Mouse (Mus musculus): ENCODE results near the gene Cfap97. TPM values are rescaled to one million over a fixed set of nuclear protein-coding genes. Genes with fewer than 3 reads are reported as not detected.
A peak's percentile ranks its signal among the peaks of the same experiment; 100 is the strongest.

Gene Cfap97
- polyA plus RNA-seq, 1 experiment from 2014 or later = 17.1 TPM

DNA sequence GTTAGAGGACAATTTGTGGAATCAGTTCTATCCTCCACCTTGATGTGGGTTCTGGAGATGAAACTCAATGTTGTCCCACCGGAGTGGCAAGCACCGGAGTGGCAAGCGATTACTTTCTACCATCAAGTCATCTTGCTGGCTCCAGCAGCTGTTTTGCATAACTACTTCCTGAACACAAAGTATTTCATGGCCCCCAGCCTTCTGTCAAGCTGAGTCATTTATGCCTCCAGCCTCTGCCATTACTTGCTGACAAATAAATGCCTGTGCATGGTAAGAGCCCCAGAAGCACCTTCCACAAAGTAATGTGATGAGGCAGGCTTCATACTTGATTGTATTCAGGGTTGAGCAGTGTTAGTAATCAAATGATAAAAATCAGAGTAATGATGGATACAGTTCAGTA, 45.3 kb downstream of the Cfap97 start:
- Histone ChIP-seq H3K4me1 (ENCODE audit: control insufficient read depth, insufficient read depth, low read length) (no peaks in the 10 kb centered on the region), H3K4me3 (ENCODE audit: low read length) (no peak overlapping the region), H3K4me2 (ENCODE audit: low read depth, low read length) (no peak overlapping the region), H3K9ac (ENCODE audit: low read depth, low read length) (no peak overlapping the region), H3K27me3 (replicated peaks; ENCODE audit: control insufficient read depth, insufficient read depth, low read length) (no peaks in the 10 kb centered on the region), H3K9me3 (ENCODE audit: control insufficient read depth, low read length) (no peaks in the 10 kb centered on the region), H3K27ac (ENCODE audit: low read length) (no peak overlapping the region), H3K36me3 (ENCODE audit: control insufficient read depth, insufficient read depth, low read length) (peaks cover 6% of the 10 kb centered on the region; the same call in 1 of the 2 replicates)
- 92% methylated on average over 3 of the region's 3 CpGs for WGBS
- no peak for ATAC-seq

- WGBS = 88% methylated on average over 5 of the region's 5 CpGs
- ATAC-seq = no peak
- Histone ChIP-seq H3K4me1 (ENCODE audit: control insufficient read depth, insufficient read depth, low read length) (no peaks in the 10 kb centered on the region), H3K27me3 (replicated peaks; ENCODE audit: control insufficient read depth, insufficient read depth, low read length) (no peaks in the 10 kb centered on the region), H3K36me3 (ENCODE audit: control insufficient read depth, insufficient read depth, low read length) (peaks cover 6% of the 10 kb centered on the region; the same call in 1 of the 2 replicates), H3K4me3 (ENCODE audit: low read length) (no peak overlapping the region), H3K4me2 (ENCODE audit: low read depth, low read length) (no peak overlapping the region), H3K9ac (ENCODE audit: low read depth, low read length) (no peak overlapping the region), H3K27ac (ENCODE audit: low read length) (no peak overlapping the region), H3K9me3 (ENCODE audit: control insufficient read depth, low read length) (no peaks in the 10 kb centered on the region)
Measured at GRCm38 (mm10) chr8:46197673-46198072, 46.1 kb downstream of the Cfap97 start.

- Histone ChIP-seq H3K9me3 (ENCODE audit: control insufficient read depth, low read length) (no peaks in the 10 kb centered on the region), H3K4me2 (ENCODE audit: low read depth, low read length) (no peak overlapping the region), H3K36me3 (ENCODE audit: control insufficient read depth, insufficient read depth, low read length) (peaks cover 12% of the 10 kb centered on the region; the same call in 1 of the 2 replicates), H3K27me3 (replicated peaks; ENCODE audit: control insufficient read depth, insufficient read depth, low read length) (no peaks in the 10 kb centered on the region), H3K27ac (ENCODE audit: low read length) (no peak overlapping the region), H3K9ac (ENCODE audit: low read depth, low read length) (no peak overlapping the region), H3K4me1 (ENCODE audit: control insufficient read depth, insufficient read depth, low read length) (no peaks in the 10 kb centered on the region), H3K4me3 (ENCODE audit: low read length) (no peak overlapping the region)
- 87% methylated on average over 6 of the region's 6 CpGs for WGBS
- ATAC-seq = no peak
Measured at GRCm38 (mm10) chr8:46202350-46202749, 50.8 kb downstream of the Cfap97 start.

DNA sequence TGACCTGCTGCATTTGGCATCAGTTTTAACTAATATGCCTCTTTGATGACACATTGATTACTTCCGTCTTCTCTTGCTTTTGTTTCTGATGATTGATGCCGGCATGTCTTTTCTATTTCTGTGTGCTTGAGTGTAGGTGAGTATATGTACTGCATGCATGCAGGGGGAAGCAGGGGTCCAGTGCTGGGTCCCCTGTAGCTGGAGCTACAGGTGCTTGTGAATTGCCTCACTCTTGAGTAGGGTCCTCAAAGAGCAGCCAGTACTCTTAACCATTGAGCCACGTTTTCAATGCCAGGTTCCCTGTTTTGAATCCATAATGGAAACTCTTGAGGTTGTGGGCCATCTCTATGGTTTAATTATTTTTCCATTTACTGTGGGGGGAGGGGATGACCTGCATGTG, 52.7 kb downstream of the Cfap97 start:
- Histone ChIP-seq H3K27ac (ENCODE audit: low read length) (no peak overlapping the region), H3K4me3 (ENCODE audit: low read length) (no peak overlapping the region), H3K4me1 (ENCODE audit: control insufficient read depth, insufficient read depth, low read length) (peaks cover 7% of the 10 kb centered on the region), H3K9ac (ENCODE audit: low read depth, low read length) (no peak overlapping the region), H3K9me3 (ENCODE audit: control insufficient read depth, low read length) (no peaks in the 10 kb centered on the region), H3K27me3 (replicated peaks; ENCODE audit: control insufficient read depth, insufficient read depth, low read length) (no peaks in the 10 kb centered on the region), H3K36me3 (ENCODE audit: control insufficient read depth, insufficient read depth, low read length) (peaks cover 18% of the 10 kb centered on the region; the same call in 1 of the 2 replicates), H3K4me2 (ENCODE audit: low read depth, low read length) (no peak overlapping the region)
- no peak for ATAC-seq
- 88% methylated on average over 3 of the region's 3 CpGs for WGBS

DNA sequence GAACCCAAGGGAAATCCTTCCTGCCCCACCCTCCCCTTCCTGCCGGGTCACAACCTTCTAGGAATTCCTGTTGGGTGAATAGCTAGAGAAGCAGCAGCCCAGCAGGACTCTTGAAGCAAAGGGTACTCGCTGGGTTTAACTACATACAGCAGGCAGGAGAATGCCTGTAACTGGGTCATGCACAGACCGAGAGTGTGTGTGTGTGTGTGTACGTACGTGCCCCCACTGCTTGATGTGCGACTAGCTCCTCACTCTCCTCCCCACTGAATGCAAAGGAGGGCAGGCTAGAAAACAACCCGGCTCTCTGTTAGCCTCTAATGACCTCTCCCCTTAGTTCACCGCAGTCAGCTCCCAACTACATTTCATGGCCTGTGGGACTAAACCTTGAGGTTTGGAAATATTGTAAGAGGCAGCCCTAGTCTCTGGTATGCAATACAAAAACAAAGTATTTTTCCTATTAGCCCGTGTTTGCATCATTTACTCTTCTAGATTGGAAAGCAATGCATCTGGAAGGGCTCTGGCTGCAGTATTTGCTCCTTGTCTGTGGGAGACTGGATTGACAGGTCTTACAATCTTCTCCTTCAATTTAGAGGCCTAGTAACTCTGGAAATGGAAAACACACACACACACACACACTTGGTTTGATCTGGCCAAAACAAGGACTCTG, 53.5 kb downstream of the Cfap97 start:
- Histone ChIP-seq H3K4me3 (ENCODE audit: low read length) (no peak overlapping the region), H3K4me2 (ENCODE audit: low read depth, low read length) (no peak overlapping the region), H3K27me3 (replicated peaks; ENCODE audit: control insufficient read depth, insufficient read depth, low read length) (no peaks in the 10 kb centered on the region), H3K9me3 (ENCODE audit: control insufficient read depth, low read length) (no peaks in the 10 kb centered on the region), H3K36me3 (ENCODE audit: control insufficient read depth, insufficient read depth, low read length) (peaks cover 18% of the 10 kb centered on the region; the same call in 1 of the 2 replicates), H3K9ac (ENCODE audit: low read depth, low read length) (no peak overlapping the region), H3K27ac (ENCODE audit: low read length) (no peak overlapping the region), H3K4me1 (ENCODE audit: control insufficient read depth, insufficient read depth, low read length) (peaks cover 12% of the 10 kb centered on the region)
- no peak for ATAC-seq
- 78% methylated on average over 9 of the region's 9 CpGs for WGBS

DNA sequence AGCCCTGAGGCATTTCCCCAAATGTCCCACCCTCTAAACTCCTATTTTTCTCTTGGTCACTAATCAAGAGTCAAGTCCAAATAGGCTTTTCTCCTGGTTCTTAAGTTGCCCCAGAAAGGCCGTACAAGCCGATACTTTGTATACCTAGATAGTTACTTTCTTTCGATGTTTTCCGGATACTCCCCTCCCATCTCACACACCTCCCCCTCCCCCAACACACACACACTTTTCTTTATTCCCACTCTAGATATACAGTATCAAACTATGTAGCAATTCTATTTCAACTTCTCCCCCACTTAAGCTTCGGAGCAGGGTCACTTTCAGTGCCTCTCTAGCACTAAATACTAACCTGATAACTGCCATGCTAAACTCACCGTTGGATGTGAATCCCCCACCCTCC, 54.5 kb downstream of the Cfap97 start:
- no peaks in the 10 kb centered on the region for H3K9me3 ChIP-seq (ENCODE audit: control insufficient read depth, low read length)
- H3K36me3 ChIP-seq (ENCODE audit: control insufficient read depth, insufficient read depth, low read length) = peaks cover 18% of the 10 kb centered on the region; the same call in 1 of the 2 replicates
- H3K4me3 ChIP-seq (ENCODE audit: low read length) = no peak overlapping the region
- 90% methylated on average over 6 of the region's 6 CpGs for WGBS
- H3K9ac ChIP-seq (ENCODE audit: low read depth, low read length) = no peak overlapping the region
- H3K27ac ChIP-seq (ENCODE audit: low read length) = no peak overlapping the region; the same call in 1 of the 2 replicates
- ATAC-seq = no peak
- H3K4me2 ChIP-seq (ENCODE audit: low read depth, low read length) = no peak overlapping the region
- H3K4me1 ChIP-seq (ENCODE audit: control insufficient read depth, insufficient read depth, low read length) = peaks cover 13% of the 10 kb centered on the region
- H3K27me3 ChIP-seq (replicated peaks; ENCODE audit: control insufficient read depth, insufficient read depth, low read length) = no peaks in the 10 kb centered on the region

GRCm38 (mm10) chr8:46208354-46208753, 56.8 kb downstream of the Cfap97 start:
- Histone ChIP-seq H3K9ac (ENCODE audit: low read depth, low read length) (no peak overlapping the region), H3K4me3 (ENCODE audit: low read length) (no peak overlapping the region; the same call in 1 of the 2 replicates), H3K36me3 (ENCODE audit: control insufficient read depth, insufficient read depth, low read length) (peaks cover 18% of the 10 kb centered on the region; the same call in 1 of the 2 replicates), H3K9me3 (ENCODE audit: control insufficient read depth, low read length) (no peaks in the 10 kb centered on the region), H3K4me1 (ENCODE audit: control insufficient read depth, insufficient read depth, low read length) (peaks cover 22% of the 10 kb centered on the region), H3K4me2 (ENCODE audit: low read depth, low read length) (no peak overlapping the region), H3K27ac (ENCODE audit: low read length) (no peak overlapping the region), H3K27me3 (replicated peaks; ENCODE audit: control insufficient read depth, insufficient read depth, low read length) (no peaks in the 10 kb centered on the region)
- no peak for ATAC-seq
- 78% methylated on average over 12 of the region's 12 CpGs for WGBS

- peaks cover 18% of the 10 kb centered on the region; the same call in 1 of the 2 replicates for H3K36me3 ChIP-seq (ENCODE audit: control insufficient read depth, insufficient read depth, low read length)
- no peak overlapping the region for H3K27ac ChIP-seq (ENCODE audit: low read length)
- H3K4me2 ChIP-seq (ENCODE audit: low read depth, low read length) = peak overlapping the region; percentile 82
- H3K9ac ChIP-seq (ENCODE audit: low read depth, low read length) = peak overlapping the region; percentile 23; the same call in 1 of the 2 replicates
- peak overlapping the region; percentile 7 for H3K4me3 ChIP-seq (ENCODE audit: low read length)
- peaks cover 22% of the 10 kb centered on the region for H3K4me1 ChIP-seq (ENCODE audit: control insufficient read depth, insufficient read depth, low read length)
- WGBS = 81% methylated on average over 15 of the region's 15 CpGs
- H3K9me3 ChIP-seq (ENCODE audit: control insufficient read depth, low read length) = no peaks in the 10 kb centered on the region
- ATAC-seq = no peak
- no peaks in the 10 kb centered on the region for H3K27me3 ChIP-seq (replicated peaks; ENCODE audit: control insufficient read depth, insufficient read depth, low read length)
Measured at GRCm38 (mm10) chr8:46209057-46209456, 57.5 kb downstream of the Cfap97 start.

DNA sequence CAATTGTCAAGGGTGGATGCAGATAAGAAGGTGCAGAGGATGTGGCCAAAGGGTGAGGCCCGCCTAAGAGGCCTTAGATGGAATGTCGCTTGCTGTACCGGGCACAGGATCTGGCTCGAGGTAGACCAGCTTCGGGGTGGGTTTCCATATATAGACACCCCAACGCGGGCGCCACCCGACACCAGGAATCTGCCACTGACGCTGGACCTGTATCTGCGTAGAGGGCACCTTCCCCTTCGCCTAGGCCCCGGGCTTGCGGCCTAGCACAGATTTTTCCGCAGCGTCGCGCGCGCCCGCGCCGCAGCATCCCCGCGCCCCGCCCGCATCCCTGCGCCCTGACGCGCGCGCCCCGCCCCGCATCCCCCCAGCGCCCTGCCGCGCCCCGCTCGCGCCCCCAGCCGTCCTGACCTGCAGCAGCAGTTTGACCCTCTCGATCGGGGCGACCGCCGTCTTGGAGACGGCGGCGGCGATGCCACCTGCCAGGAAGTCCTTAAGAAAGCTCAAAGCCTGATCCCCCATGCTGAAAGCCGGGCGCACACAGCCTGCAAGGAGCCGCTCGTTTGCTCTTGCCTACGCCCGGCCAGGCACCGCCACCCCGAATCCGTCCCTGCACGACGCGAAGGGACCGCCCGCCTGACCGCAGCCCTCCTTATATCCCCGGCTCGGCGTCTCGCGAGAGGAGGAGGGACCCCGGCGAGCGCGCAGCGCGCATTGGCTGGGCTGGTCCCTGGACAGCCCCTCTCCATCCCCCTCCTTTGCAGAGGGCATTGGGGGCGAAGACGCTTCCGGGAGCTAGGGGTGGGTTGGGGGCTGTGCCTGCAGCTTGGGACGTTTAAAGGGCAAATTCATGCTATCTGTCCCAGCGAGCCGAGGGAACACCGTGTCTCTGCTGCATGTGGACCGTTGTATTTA, 59.1 kb downstream of the Cfap97 start, which contains the start of gene Slc25a4:
TSS of gene Slc25a4 (minus strand) at position 881 of the 912 bp plus-strand sequence.
- WGBS = under 1% methylated on average over 84 of the region's 84 CpGs
- ATAC-seq = peak; percentile 98

More for the DNA sequence above, 59.1 kb downstream of the Cfap97 start, which contains the start of gene Slc25a4:
- Histone ChIP-seq H3K4me1 (ENCODE audit: control insufficient read depth, insufficient read depth, low read length) (peaks cover 22% of the 10 kb centered on the region), H3K9me3 (ENCODE audit: control insufficient read depth, low read length) (no peaks in the 10 kb centered on the region), H3K4me3 (ENCODE audit: low read length) (peak within 1 kb of the TSS; percentile 78), H3K27me3 (replicated peaks; ENCODE audit: control insufficient read depth, insufficient read depth, low read length) (no peaks in the 10 kb centered on the region), H3K36me3 (ENCODE audit: control insufficient read depth, insufficient read depth, low read length) (peaks cover 14% of the 10 kb centered on the region; the same call in 1 of the 2 replicates), H3K4me2 (ENCODE audit: low read depth, low read length) (peak within 1 kb of the TSS; percentile 82), H3K27ac (ENCODE audit: low read length) (peak within 1 kb of the TSS; percentile 93), H3K9ac (ENCODE audit: low read depth, low read length) (peak within 1 kb of the TSS; percentile 88)

Measured in intestine, embryonic 16.5 days (tissue).